Mouse (Mus musculus) bone marrow, adult 2 months (tissue): ENCODE data around the gene Itga3. TPM values are rescaled to one million over a fixed set of nuclear protein-coding genes. Genes with fewer than 3 reads are reported as not detected.

Source experiments
- H3K27ac ChIP-seq: fragments of 200-500 bp; 2 replicates; pipeline ENCODE4 v1.5.1; 2012; ENCODE audit warnings: low read depth, mild to moderate bottlenecking, control low read depth, inconsistent platforms, low read length; ENCODE audit not compliant: control insufficient read depth, poor library complexity, insufficient read depth
- H3K4me1 ChIP-seq: fragments of 200-500 bp; 2 replicates; pipeline ENCODE4 v1.6.1; 2011; ENCODE audit warnings: low read length; ENCODE audit not compliant: control insufficient read depth, insufficient read depth
- H3K4me3 ChIP-seq: fragments of 200-500 bp; replicated peaks from 2 replicates; pipeline ENCODE3; 2011; ENCODE audit warnings: mild to moderate bottlenecking, low read depth, low read length, control low read depth; ENCODE audit not compliant: control insufficient read depth
- CTCF ChIP-seq: fragments of 200-500 bp; IDR thresholded peaks from 2 replicates; pipeline ENCODE4 v1.5.1; 2011; ENCODE audit warnings: low read length, control low read depth; ENCODE audit not compliant: control insufficient read depth, insufficient read depth
- POLR2A ChIP-seq: fragments of 200-500 bp; IDR thresholded peaks from 2 replicates; pipeline ENCODE4 v1.6.1; 2011; ENCODE audit warnings: low read depth, mild to moderate bottlenecking, control low read depth, low read length, borderline replicate concordance; ENCODE audit not compliant: control insufficient read depth
- WGBS: fragments of 180-500 bp; shearing (Covaris S2); methylation state at CpG from one replicate; pipeline ENCODE4 v1.1.7; 2018; 5-methylcytosine and 5-hydroxymethylcytosine counted together
- polyA plus RNA-seq: library from polyadenylated mRNA; stranded (reverse); fragments of >200 nt; gene quantifications from 2 replicates; pipeline ENCODE4 v1.2.4, GENCODE M21; 2011; ENCODE audit warnings: low replicate concordance; ENCODE audit not compliant: missing spikeins, insufficient read depth, insufficient read length

The Itga3 gene
- polyA plus RNA-seq, 1 experiment = 2.1 TPM

DNA sequence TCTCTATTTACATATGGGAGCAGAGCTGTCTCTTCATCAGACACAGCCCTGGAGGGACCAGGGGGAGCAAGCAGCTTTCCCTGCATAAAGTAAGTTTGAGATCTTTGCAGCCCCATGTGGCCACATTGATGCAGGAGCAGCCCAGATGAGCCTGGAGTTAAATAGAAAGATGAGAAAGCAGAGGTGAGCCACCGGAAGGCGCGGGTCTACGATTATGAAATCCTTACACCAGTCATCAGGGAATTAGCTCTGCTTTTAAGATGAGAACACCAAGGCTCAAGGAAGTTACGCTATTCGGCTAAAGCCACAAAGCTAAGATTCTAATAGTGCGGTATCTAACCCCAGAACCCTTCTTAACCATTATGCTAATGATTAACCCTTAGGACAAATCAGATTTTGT, 1.4 kb upstream of the Itga3 start:
- TF ChIP-seq POLR2A = no peak
- no peak for TF ChIP-seq CTCF
- Histone ChIP-seq H3K4me3 (no peak overlapping the region), H3K27ac (no peak overlapping the region), H3K4me1 (no peaks in the 10 kb centered on the region)
- 14% methylated on average over 7 of the region's 7 CpGs for WGBS

DNA sequence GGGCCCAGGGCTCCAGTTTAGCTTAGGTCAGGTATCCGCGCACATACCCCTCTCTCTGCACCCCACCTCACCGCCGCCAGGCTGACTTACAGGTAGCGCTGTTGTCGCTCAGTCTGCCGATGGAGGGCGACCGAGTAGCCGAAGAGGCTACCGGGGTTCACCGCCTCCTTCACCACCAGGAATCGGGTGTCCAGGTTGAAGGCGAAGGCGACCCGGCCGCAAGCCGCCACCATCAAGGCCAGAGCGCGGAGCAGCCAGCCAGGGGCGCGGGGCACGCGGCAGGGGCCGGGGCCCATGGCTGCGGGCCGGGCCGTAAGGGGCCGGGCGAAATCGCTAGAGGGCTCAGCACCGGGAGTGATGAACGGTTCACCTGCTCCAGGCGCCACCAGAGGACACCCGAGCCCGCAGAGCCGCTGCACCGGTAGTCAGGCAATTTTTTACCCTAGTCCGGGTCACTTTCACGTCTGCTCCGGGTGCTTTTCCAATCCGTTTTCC, 513 bp downstream of the Itga3 start:
- 2% methylated on average over 42 of the region's 42 CpGs for WGBS
- H3K4me3 ChIP-seq = peak overlapping the region; percentile 43
- no peaks in the 10 kb centered on the region for H3K4me1 ChIP-seq
- no peak overlapping the region for H3K27ac ChIP-seq
- TF ChIP-seq CTCF (0 out of 2 replicates have a peak, but pooled peaks have one; percentile 18), POLR2A (no peak)

DNA sequence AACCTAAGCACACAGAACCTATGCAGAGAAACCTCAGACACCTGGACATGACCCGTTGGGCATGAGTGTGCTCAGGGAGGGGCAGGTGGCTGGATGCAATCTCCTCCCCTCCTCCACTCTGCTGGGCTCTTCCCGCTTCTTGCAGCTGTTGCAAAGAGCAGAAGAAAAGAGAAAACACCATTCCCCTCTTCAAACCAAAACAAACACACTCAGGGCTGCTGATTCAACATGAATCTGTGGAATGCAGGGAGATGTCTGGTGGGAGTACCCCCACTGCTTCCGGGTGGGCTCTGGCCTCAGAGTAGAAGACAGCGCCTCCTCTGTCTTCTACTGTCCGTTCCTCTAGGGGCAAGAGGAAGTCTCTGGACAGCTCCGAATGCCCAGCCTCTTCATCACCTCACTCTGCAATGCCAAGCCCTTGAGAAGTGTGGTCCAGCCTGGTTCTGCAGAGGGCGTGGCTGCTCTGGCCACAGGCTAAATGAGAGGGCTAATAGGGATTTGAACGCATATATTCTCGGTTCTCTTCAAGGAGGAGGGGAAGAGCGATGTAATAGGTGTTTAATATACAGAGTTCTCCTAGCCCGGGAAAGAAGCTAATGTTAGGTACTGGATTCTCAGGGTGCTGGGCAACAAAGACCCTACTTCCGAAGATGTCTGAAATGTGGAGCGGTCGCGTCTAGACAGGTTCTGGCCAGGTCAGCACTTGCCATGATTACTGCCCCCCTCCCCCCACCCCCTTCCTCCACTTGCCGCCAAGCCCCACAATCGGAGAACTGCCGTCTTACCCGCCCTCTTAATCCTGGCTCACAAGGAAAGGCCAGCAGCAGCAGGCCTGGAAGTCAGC, 1.2 kb downstream of the Itga3 start:
- 12% methylated on average over 19 of the region's 19 CpGs for WGBS
- Histone ChIP-seq H3K27ac (no peak overlapping the region), H3K4me3 (no peak overlapping the region), H3K4me1 (no peaks in the 10 kb centered on the region)
- no peak for TF ChIP-seq POLR2A
- no peak for TF ChIP-seq CTCF

GRCm38 (mm10) chr11:95074694-95075093, 1.9 kb downstream of the Itga3 start:
- TF ChIP-seq POLR2A (no peak), CTCF (no peak)
- 67% methylated on average over 4 of the region's 4 CpGs for WGBS
- H3K4me1 ChIP-seq = no peaks in the 10 kb centered on the region
- no peak overlapping the region for H3K4me3 ChIP-seq
- H3K27ac ChIP-seq = no peak overlapping the region

DNA sequence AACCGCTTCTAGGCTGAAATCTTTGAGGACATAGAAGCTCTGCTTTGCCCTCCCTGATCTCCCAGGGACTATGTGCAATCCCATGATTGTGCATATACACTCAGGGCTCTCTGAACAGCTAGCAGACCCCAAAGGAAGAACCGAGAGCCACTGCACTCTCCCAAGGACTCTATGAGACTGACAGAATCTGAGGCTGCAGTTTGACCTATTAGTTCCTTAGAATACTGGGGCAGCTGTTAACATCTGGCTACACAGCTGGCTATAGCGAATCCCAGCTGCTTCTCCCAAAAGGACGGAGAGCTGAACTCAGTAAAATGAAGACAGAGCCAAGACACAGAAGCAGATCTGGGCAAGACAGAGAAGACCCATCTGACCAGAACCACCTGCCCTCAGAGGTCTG, 2.8 kb downstream of the Itga3 start:
- Histone ChIP-seq H3K27ac (no peak overlapping the region), H3K4me1 (no peaks in the 10 kb centered on the region), H3K4me3 (no peak overlapping the region)
- TF ChIP-seq POLR2A = no peak
- TF ChIP-seq CTCF = no peak
- 81% methylated on average over 4 of the region's 4 CpGs for WGBS

DNA sequence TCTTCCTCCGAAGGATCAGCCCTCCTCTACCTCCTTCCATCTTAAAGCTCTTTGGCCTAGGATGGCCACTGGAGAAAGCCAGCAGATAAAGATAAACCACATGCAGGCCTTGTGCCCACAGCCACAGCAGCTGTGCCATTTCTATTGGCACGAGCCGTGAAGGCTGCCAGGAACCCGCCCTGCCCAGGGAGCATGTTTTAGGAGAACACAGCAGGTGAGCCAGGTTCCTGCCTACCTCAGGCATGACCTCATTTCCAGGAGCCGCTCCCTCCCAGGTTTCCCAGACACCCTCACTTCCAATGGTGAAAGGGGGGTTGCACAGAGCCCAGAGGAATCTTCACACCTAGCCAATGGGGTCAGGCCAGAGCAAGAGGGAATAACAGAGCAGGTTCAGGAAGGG, 3.8 kb downstream of the Itga3 start:
- TF ChIP-seq POLR2A (no peak), CTCF (no peak)
- H3K27ac ChIP-seq = no peak overlapping the region
- 73% methylated on average over 5 of the region's 5 CpGs for WGBS

GRCm38 (mm10) chr11:95072136-95072535, 4.5 kb downstream of the Itga3 start:
- no peak overlapping the region for H3K27ac ChIP-seq
- 74% methylated on average over 8 of the region's 8 CpGs for WGBS
- H3K4me1 ChIP-seq = no peaks in the 10 kb centered on the region
- H3K4me3 ChIP-seq = no peak overlapping the region
- TF ChIP-seq CTCF (no peak), POLR2A (no peak)

More for the DNA sequence above, 3.8 kb downstream of the Itga3 start:
- H3K4me1 ChIP-seq = no peaks in the 10 kb centered on the region
- H3K4me3 ChIP-seq = no peak overlapping the region

- TF ChIP-seq POLR2A (no peak), CTCF (no peak)
- 66% methylated on average over 7 of the region's 7 CpGs for WGBS
Measured at GRCm38 (mm10) chr11:95071266-95071665, 5.3 kb downstream of the Itga3 start.

More at GRCm38 (mm10) chr11:95071266-95071665, 5.3 kb downstream of the Itga3 start:
- H3K4me1 ChIP-seq = no peaks in the 10 kb centered on the region
- no peak overlapping the region for H3K4me3 ChIP-seq
- no peak overlapping the region for H3K27ac ChIP-seq
